Mouse (Mus musculus): ENCODE measurements around the gene Caskin2. TPM values are rescaled to one million over a fixed set of nuclear protein-coding genes. Genes with fewer than 3 reads are reported as not detected.

The Caskin2 gene
- total and polyA plus RNA-seq, 3 experiments: 0.04 to 0.33 TPM; not detected in 1

GRCm38 (mm10) chr11:115814605-115815450, 1.4 kb upstream of the Caskin2 start, which contains the start of gene Tsen54:
Tsen54 (plus strand) TSS chr11:115814724.
- no peaks in the 10 kb centered on the region for H3K9me3 ChIP-seq (replicated peaks)
- peaks cover 39% of the 10 kb centered on the region for H3K27me3 ChIP-seq (ENCODE audit: insufficient read depth, low read length)
- peaks cover 41% of the 10 kb centered on the region for H3K4me1 ChIP-seq (ENCODE audit: insufficient read depth, low read depth, low read length)
- DNase-seq (ENCODE audit: low spot score): peak; percentile 80
- peak within 1 kb of the TSS; percentile 88 for H3K4me3 ChIP-seq (ENCODE audit: low read depth, low read length)
- H3K36me3 ChIP-seq (replicated peaks): peaks cover 37% of the 10 kb centered on the region
- no peak for ATAC-seq (ENCODE audit: extremely low read depth, insufficient number of reproducible peaks, low FRiP score, poor library complexity, severe bottlenecking)
- no peak for TF ChIP-seq POLR2AphosphoS5 (IDR thresholded peaks at IDR 0.05; ENCODE audit: insufficient replicate concordance, low read depth, low read length)
- no peak for TF ChIP-seq CTCF (IDR thresholded peaks at IDR 0.05; ENCODE audit: low read depth, low read length)
- no peak for TF ChIP-seq TAL1 (conservative IDR thresholded peaks at IDR 0.05; ENCODE audit: low read depth, low read length)
- no peak for TF ChIP-seq GATA1 (IDR thresholded peaks at IDR 0.05; ENCODE audit: borderline replicate concordance, low read length)
- no peak for TF ChIP-seq GATA2 (IDR thresholded peaks at IDR 0.05; ENCODE audit: borderline replicate concordance, low read depth, low read length)

GRCm38 (mm10) chr11:115812533-115813420, 662 bp downstream of the Caskin2 start:
- TF ChIP-seq GATA2 (IDR thresholded peaks at IDR 0.05; ENCODE audit: borderline replicate concordance, low read depth, low read length) (no peak), TAL1 (conservative IDR thresholded peaks at IDR 0.05; ENCODE audit: low read depth, low read length) (no peak), GATA1 (IDR thresholded peaks at IDR 0.05; ENCODE audit: borderline replicate concordance, low read length) (no peak), POLR2AphosphoS5 (IDR thresholded peaks at IDR 0.05; ENCODE audit: insufficient replicate concordance, low read depth, low read length) (no peak), CTCF (IDR thresholded peaks at IDR 0.05; ENCODE audit: low read depth, low read length) (no peak)
- Histone ChIP-seq H3K9me3 (replicated peaks) (no peaks in the 10 kb centered on the region), H3K36me3 (replicated peaks) (peaks cover 23% of the 10 kb centered on the region), H3K27me3 (ENCODE audit: insufficient read depth, low read length) (peaks cover 59% of the 10 kb centered on the region), H3K4me1 (ENCODE audit: insufficient read depth, low read depth, low read length) (peaks cover 56% of the 10 kb centered on the region), H3K4me3 (ENCODE audit: low read depth, low read length) (peak overlapping the region; percentile 88; the same call in 1 of the 2 replicates)
- DNase-seq (ENCODE audit: low spot score): no peak
- no peak for ATAC-seq (ENCODE audit: extremely low read depth, insufficient number of reproducible peaks, low FRiP score, poor library complexity, severe bottlenecking)

GRCm38 (mm10) chr11:115812095-115812494, 1.3 kb downstream of the Caskin2 start:
- no peak overlapping the region for H3K4me3 ChIP-seq (ENCODE audit: low read depth, low read length)
- peaks cover 56% of the 10 kb centered on the region for H3K4me1 ChIP-seq (ENCODE audit: insufficient read depth, low read depth, low read length)
- H3K9me3 ChIP-seq (replicated peaks): no peaks in the 10 kb centered on the region
- no peak for DNase-seq (ENCODE audit: low spot score)
- TF ChIP-seq CTCF (IDR thresholded peaks at IDR 0.05; ENCODE audit: low read depth, low read length) (no peak), POLR2AphosphoS5 (IDR thresholded peaks at IDR 0.05; ENCODE audit: insufficient replicate concordance, low read depth, low read length) (no peak), GATA1 (IDR thresholded peaks at IDR 0.05; ENCODE audit: borderline replicate concordance, low read length) (no peak), GATA2 (IDR thresholded peaks at IDR 0.05; ENCODE audit: borderline replicate concordance, low read depth, low read length) (no peak), TAL1 (conservative IDR thresholded peaks at IDR 0.05; ENCODE audit: low read depth, low read length) (no peak)
- peaks cover 66% of the 10 kb centered on the region for H3K27me3 ChIP-seq (ENCODE audit: insufficient read depth, low read length)
- H3K36me3 ChIP-seq (replicated peaks): peaks cover 17% of the 10 kb centered on the region
- ATAC-seq (ENCODE audit: extremely low read depth, insufficient number of reproducible peaks, low FRiP score, poor library complexity, severe bottlenecking): no peak

- ATAC-seq (ENCODE audit: extremely low read depth, insufficient number of reproducible peaks, low FRiP score, poor library complexity, severe bottlenecking) (no peak), DNase-seq (ENCODE audit: low spot score) (no peak)
- no peak overlapping the region for H3K4me3 ChIP-seq (ENCODE audit: low read depth, low read length)
- H3K27me3 ChIP-seq (ENCODE audit: insufficient read depth, low read length): peaks cover 70% of the 10 kb centered on the region
- TF ChIP-seq POLR2AphosphoS5 (IDR thresholded peaks at IDR 0.05; ENCODE audit: insufficient replicate concordance, low read depth, low read length) (no peak), GATA2 (IDR thresholded peaks at IDR 0.05; ENCODE audit: borderline replicate concordance, low read depth, low read length) (no peak), GATA1 (IDR thresholded peaks at IDR 0.05; ENCODE audit: borderline replicate concordance, low read length) (no peak), CTCF (IDR thresholded peaks at IDR 0.05; ENCODE audit: low read depth, low read length) (no peak), TAL1 (conservative IDR thresholded peaks at IDR 0.05; ENCODE audit: low read depth, low read length) (no peak)
- peaks cover 11% of the 10 kb centered on the region for H3K36me3 ChIP-seq (replicated peaks)
- peaks cover 56% of the 10 kb centered on the region for H3K4me1 ChIP-seq (ENCODE audit: insufficient read depth, low read depth, low read length)
- H3K9me3 ChIP-seq (replicated peaks): no peaks in the 10 kb centered on the region
Observed at GRCm38 (mm10) chr11:115811381-115812093, 1.9 kb downstream of the Caskin2 start.

GRCm38 (mm10) chr11:115810377-115810776, 3.1 kb downstream of the Caskin2 start:
- Histone ChIP-seq H3K36me3 (replicated peaks) (no peaks in the 10 kb centered on the region), H3K4me3 (ENCODE audit: low read depth, low read length) (no peak overlapping the region), H3K9me3 (replicated peaks) (no peaks in the 10 kb centered on the region), H3K4me1 (ENCODE audit: insufficient read depth, low read depth, low read length) (peaks cover 51% of the 10 kb centered on the region), H3K27me3 (ENCODE audit: insufficient read depth, low read length) (peaks cover 74% of the 10 kb centered on the region)
- TF ChIP-seq POLR2AphosphoS5 (IDR thresholded peaks at IDR 0.05; ENCODE audit: insufficient replicate concordance, low read depth, low read length) (no peak), TAL1 (conservative IDR thresholded peaks at IDR 0.05; ENCODE audit: low read depth, low read length) (no peak), GATA2 (IDR thresholded peaks at IDR 0.05; ENCODE audit: borderline replicate concordance, low read depth, low read length) (no peak), CTCF (IDR thresholded peaks at IDR 0.05; ENCODE audit: low read depth, low read length) (no peak), GATA1 (IDR thresholded peaks at IDR 0.05; ENCODE audit: borderline replicate concordance, low read length) (no peak)
- DNase-seq (ENCODE audit: low spot score) (no peak), ATAC-seq (ENCODE audit: extremely low read depth, insufficient number of reproducible peaks, low FRiP score, poor library complexity, severe bottlenecking) (no peak)

Data from G1E (cell line).